Mouse (Mus musculus): Measurements from ENCODE around the gene Abhd11.
"Not testable (repeated sequence)": the region's sequence is repeated elsewhere in the genome, so short reads cannot be mapped to it uniquely, and the experiment has no call there.

The Abhd11 gene

DNA sequence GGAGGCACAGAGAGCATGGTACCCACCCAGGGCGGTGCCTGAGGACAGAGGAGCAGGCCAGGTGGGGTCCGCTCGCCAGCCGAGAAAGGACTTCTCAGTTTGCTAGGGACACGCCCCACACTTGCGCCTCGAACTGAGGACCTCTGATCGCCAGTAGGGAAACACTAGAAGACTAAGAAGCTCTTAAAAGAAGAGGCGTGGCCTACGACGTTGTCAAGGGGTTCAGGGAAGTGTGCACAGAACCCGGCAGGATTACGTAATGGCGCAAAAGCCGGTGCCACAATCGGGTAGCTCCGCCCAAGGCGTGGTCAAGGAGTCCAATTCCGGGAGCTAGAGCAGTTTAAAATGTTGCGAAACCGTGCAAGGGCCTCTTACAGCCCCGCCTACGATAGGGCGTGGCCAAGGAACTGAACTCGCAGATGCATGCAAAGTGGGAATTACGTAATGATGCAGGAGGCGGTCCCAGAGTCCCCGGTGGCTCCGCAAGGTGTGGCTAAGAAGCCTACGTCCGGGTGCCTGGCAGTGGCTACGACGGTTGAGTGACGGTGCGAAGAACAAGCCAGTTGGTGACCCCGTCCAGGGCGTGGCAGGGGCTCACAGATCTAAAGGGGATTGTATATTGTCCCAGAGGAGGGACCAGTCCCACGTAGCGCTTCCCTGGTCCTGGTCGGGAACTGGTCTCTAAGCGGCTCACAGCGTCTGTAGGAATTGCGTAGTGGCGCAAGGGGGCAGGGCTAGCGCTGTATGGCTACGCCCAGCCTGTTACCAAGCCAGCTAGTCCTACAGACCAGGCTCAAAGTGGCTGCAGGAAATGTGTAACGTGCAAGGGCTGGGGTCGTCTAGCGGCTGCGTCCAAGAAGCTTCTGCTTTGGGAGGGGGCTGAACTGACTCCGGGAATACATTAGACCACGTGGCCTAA lies at the start of gene Abhd11:
Gene Abhd11 (plus strand): TSS at position 482 of the 919 bp plus-strand sequence.
- peak; percentile 88 for DNase-seq

DNA sequence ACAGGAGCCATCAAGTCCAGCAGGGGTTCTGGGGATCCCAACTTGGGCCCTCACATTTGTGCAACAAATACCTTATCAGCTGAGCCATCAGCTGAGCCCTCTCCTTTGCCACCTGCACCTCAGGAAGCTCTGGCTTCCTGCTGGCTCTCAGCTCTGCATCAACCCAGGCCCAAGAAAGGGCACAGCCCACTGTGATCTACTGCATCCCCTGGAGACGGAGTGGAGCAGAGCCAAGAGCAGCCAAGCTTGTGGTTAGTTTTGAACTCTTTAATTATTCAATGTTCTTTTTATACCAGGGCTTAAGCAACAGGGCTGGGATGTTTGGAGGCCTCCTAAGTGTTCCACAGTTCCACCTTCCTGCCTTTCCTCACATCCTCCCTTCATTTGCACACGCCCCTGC lies 48.5 kb upstream of the Abhd11 start:
- DNase-seq, result no peak

- no peak for DNase-seq
Observed at GRCm38 (mm10) chr5:134961519-134961918, 47.4 kb upstream of the Abhd11 start.

GRCm38 (mm10) chr5:134963546-134963945 lies 45.4 kb upstream of the Abhd11 start:
- no peak for DNase-seq

DNA sequence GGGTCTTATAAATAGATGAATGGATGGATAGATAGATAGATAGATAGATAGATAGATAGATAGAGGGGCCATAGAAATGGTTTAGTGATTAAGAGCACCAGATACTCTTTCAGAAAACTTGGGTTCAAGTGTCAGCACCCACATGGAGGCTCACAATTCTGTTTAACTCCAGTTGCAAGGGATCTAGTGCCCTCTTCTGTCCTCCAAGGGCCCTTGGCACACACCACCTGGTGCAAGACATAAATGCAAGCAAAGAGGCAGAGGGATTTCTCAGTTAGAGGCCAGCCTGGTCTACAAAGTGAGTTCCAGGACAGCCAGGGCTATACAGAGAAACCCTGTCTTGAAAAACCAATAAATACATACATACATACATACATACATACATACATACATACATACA lies 44.3 kb upstream of the Abhd11 start:
- DNase-seq, result not testable (repeated sequence)

GRCm38 (mm10) chr5:134965473-134965851 lies 43.5 kb upstream of the Abhd11 start:
- DNase-seq, result peak; percentile 65

GRCm38 (mm10) chr5:134965852-134966821 lies 42.8 kb upstream of the Abhd11 start:
- peak; percentile 22 for DNase-seq

- DNase-seq, result no peak
Observed at GRCm38 (mm10) chr5:134967164-134967944, 41.6 kb upstream of the Abhd11 start.

DNA sequence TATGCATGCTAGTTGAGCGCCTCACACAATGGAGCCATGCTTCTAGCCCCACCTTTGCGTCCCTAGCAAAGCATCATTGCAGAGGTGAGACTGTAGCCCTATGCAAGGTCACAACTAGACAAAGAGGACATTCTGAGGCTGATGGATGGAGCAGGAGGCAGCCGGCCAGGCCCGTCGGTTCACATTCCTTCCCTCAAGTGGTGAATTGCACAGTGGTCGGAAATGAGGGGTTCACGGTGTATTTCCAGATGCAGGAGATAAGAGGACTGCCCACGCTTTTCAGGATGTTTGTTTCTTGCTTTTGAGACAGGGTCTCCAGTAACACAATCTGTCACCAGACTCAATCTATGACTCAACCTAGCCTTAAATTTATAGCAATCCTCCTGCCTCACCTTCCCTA lies 38.3 kb upstream of the Abhd11 start:
- DNase-seq, result no peak

DNA sequence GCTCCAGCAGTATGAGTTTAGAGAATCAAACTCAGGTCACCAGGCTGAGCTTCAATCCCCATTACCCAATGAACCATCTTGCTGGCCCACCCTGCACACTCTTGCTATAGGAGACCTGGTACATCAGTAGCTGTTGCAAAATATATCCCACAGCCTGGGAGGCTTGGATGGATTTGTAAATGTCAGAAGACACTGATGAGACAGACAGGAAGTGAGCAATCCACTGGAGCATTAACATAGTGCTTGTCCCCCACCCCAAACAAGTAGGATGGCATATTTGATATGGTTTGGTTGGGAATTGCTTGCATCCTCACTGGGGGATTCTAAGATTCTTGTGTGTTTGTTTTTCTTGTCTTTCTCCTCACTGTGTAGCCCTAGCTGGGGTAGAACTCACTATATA lies 35.9 kb upstream of the Abhd11 start:
- DNase-seq, result no peak

- no peak for DNase-seq
Observed at GRCm38 (mm10) chr5:134973526-134973925, 35.4 kb upstream of the Abhd11 start.

GRCm38 (mm10) chr5:134974294-134974693 lies 34.7 kb upstream of the Abhd11 start:
- DNase-seq, result no peak

GRCm38 (mm10) chr5:134974921-134975320 lies 34.0 kb upstream of the Abhd11 start:
- DNase-seq, result no peak

- DNase-seq, result no peak
Observed at GRCm38 (mm10) chr5:134976164-134976563, 32.8 kb upstream of the Abhd11 start.

- DNase-seq, result no peak
Observed at GRCm38 (mm10) chr5:134976577-134977250, 32.2 kb upstream of the Abhd11 start.

DNA sequence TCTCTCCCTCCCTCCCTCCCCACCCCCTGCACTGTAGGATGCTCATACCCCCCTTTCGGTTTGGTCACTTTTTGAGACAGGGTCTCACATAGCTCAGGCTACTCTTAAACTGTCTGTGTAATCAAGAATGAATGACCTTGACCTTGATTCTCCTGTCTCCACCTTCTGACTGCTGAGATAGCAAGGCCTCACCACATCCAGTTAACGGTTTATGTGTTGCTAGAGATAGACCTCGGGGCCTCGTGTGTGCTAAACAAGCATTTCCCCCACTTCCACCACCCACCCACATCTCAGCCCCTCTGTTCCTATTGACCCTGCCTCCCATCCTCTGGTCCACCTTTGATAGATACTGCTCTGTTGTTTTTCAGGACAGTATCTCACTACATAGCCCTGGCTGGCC lies 31.1 kb upstream of the Abhd11 start:
- no peak for DNase-seq

GRCm38 (mm10) chr5:134981149-134981548 lies 27.8 kb upstream of the Abhd11 start:
- no peak for DNase-seq

GRCm38 (mm10) chr5:134983111-134983510 lies 25.8 kb upstream of the Abhd11 start:
- no peak for DNase-seq

- DNase-seq, result no peak
Observed at GRCm38 (mm10) chr5:134983771-134984170, 25.2 kb upstream of the Abhd11 start.

GRCm38 (mm10) chr5:134985633-134986297 lies 23.2 kb upstream of the Abhd11 start, which contains the start of gene Cldn3:
Cldn3 (plus strand) TSS chr5:134986214.
- peak; percentile 31 for DNase-seq
